Mouse (Mus musculus): ENCODE data around the gene Exosc1.
"Not testable (repeated sequence)": the region's sequence is repeated elsewhere in the genome, so short reads cannot be mapped to it uniquely, and the experiment has no call there.

The Exosc1 gene

DNA sequence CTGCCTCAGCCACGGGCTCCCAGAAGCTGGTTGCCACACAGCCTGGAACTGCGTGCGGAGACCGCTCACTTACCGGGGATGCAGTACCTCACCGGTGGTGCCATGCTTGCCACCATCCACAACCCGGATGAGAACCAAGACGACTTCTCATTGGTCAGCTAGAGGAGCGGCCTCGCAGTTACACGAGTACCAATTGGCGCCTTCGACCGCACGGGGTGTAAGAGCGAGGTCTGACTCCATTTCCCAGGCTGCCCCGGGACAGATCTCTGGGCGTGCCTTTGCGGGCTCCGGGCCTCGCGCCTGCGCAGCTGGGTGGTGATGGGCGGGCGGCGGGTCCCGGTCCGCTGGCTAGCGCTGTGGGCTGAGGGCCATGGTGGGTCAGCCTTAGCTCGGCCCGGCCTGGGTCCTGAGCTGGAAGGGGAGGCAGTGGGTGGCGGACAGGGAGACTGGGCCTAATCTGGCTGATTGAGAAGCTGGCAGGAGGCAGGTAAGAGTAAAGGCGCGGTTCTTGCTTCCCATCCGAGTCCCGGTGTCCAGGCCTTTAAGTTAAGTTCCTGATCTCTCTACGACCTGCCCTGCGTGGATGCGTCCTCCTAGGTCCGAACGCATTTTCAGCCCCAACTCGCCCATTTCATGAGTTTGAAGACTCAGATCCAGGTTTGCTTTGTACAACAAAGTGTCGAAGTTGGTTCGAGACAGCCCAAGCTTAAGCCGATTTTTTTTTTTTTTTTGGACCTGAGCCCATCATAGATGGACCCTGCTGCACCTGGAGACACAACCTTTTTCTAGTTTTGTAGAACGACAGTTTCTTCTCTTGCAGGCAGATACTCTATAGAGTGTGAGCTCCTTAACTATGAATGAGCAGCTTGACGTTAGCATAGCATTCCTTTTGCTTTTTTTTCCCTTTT lies at the start of gene Exosc1, which contains the start of gene Zdhhc16:
TSS of gene Exosc1 (minus strand) at position 245 of the 908 bp plus-strand sequence.
TSS of gene Zdhhc16 (plus strand) at position 302 of the 908 bp plus-strand sequence.
- peak; percentile 99 for DNase-seq

GRCm38 (mm10) chr19:41982791-41983150 lies 49.5 kb upstream of the Exosc1 start:
- peak; percentile 45 for DNase-seq

GRCm38 (mm10) chr19:41981931-41982790 lies 48.9 kb upstream of the Exosc1 start:
- peak; percentile 40 for DNase-seq

DNA sequence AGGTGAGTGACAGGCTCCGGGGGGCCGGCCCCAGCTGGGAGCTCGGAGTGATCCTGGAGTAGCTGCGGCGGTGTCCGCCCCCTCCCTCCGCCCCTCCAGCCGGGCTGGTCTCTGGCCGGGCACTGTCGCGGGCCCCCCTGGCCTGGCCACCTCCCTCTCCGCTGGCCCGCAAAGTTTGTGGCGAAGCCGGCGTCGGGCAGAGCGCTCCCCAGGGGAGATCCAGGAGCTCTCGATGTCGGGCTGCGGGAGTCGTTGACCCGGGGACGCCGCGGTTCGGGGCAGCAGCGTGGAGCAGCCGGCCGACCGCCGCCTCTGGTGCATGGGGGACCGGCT lies 48.3 kb upstream of the Exosc1 start, which contains the start of gene Ubtd1:
TSS of gene Ubtd1 (plus strand) at position 169 of the 333 bp plus-strand sequence.
- DNase-seq: no peak

GRCm38 (mm10) chr19:41980819-41981594 lies 47.8 kb upstream of the Exosc1 start, which contains the start of gene Mms19:
Gene Mms19 (minus strand): TSS chr19:41981157.
- DNase-seq: peak; percentile 100

- peak; percentile 56 for DNase-seq
Observed at GRCm38 (mm10) chr19:41980422-41980818, 47.2 kb upstream of the Exosc1 start.

DNA sequence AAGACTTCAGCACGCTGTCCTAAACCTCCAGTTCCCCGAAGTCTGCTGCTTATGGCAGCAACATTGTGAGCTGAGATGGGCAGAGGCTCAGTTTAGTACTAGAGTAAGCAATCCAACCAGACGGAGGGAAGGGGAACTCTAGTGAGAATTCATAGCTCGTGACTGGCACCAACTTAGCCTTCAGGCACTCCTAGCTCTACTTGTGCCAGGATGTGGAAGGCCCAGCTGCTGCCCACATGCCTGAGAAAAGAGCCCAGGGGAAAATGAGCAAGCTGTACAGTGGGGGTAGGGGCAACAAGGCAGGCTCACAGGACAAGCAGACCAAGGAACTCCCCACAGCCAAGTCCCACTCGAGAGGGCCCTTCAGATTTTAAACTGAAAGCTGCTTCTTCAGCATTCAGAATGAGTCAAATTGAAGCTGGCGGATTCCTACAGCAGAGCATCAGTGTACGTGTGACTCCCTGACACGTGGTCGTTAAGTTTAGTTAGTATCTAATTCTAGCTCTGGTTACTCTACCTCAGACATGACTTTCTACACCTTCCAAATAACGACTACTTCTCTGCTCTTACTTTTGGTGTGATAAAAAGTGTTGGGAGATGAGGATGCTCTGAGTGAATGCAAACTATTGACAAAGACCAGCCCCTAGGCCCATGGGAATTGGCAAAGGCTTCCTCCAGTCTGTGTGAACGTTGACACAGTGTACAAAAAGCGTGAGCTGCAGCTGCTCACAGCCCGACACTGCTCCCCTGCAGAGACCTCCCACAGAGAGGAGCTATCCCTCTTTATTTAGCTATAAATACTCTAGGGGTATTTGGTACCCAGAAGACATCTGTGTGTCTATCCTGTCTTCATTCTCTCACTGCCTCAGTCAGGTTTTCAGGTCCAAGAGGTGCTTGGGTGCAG lies 40.9 kb upstream of the Exosc1 start:
- no peak for DNase-seq

DNA sequence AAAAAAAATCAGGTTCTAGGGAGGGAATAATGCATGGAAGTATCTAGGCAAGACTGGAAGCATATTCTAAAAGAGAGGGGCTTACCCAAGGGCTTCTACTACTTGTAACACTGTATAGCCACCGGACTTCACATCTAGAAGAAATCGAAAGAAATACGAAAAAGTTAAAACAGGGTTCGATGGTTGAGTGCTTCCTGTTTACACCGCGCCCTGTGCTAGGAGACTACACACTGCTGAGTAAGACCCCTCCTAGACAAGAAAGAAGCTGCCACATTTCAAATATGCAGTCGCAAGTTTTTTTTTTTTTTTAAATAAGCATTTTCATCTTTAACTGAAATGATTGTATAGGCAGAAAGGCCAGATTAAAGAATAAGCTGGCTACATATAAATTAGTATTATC lies 36.4 kb upstream of the Exosc1 start:
- no peak for DNase-seq

DNA sequence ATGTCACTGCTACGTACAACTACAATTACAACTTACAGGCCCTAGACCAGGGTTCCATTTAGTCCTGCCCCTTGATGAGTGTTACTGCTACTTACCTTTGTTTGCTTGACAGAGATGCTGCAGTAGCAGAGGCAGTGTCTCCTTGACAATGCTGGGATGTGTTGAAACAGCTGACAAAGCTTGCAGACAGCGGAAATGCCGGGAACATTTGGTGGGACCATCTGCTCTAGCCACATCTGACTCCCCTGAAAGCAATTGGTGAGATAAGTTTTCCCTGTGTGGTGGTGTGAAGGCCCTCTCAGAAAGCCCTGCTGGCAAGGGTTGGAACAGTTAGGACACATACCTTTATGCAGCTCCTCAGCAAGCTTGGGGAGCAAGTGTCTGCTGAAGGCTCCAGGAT lies 20.4 kb upstream of the Exosc1 start:
- DNase-seq: no peak

DNA sequence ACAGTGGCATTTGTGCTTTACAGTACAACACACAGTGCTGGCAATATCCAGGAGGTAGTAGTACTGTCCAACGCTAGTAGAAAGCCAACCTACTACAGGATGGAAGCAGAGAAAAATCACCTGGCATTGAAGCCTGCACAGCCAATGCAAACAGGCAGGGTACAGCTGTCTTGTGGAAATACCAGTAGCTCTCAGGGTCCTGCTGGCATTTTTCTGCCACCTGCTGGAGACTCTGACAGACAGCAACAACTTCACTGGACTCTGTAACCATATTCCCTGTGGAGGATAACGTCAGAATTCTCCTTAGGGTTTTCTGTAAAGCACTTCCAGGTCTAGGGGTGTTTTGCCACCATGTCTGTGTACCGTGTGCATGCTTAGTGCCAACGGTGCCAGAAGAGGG lies 19.1 kb upstream of the Exosc1 start:
- DNase-seq: no peak

DNA sequence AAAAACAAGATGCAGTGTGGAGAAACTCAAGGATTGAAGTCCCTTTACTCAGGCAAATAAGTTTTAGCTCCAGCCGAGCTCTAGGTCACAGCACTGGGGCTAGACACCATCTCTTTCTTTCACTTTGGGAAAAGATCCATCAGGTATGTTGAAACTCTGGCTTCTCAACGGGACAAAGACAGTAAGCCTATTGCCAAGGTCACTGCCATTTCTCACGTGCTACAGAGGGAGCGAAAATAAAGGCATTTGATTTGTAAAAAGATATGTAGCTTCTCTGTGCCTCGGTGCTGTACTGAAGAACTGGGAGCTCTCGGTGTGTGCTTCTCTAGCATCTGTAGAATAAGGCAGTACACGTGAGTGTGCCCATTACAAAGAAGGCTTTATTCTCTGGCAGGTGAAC lies 10.6 kb upstream of the Exosc1 start:
- DNase-seq: no peak

DNA sequence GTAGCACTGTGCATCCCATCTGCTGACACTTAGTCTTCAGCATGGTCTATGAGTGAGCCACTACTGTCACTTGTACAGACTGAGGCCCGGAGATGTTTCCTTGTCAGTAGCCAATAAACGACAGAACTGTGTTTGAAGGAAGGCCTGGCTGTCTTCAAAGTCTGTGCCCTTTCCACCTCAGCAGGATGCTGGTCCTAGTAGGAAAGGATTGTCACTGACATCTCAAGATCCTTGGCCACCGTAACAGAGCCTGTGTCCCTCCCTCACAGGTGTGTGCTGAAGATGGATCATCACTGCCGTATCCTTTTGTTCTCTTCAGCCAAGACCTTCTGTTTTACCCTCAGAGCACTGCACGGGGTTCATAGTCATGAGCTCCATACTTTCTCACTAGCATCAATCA lies 5.3 kb upstream of the Exosc1 start:
- DNase-seq: no peak

DNA sequence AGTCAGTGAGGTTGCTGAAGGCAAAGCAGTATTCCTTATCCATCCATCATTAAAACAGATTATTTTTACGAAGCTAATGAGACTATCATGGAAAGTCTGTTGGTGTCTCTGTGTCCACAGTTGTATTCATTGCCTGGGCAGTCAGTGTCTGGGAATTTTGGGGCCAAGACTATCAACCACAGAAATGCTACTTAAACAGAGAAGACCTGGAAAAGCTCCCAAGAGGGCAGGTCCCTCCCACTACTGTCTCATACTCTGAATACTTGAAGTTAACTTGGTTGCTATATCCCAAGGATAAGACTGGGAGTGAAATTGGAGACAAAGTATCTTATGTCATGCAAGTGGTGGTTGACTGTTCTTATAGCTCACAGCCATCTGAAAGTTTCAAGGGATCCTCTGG lies 2.7 kb upstream of the Exosc1 start:
- DNase-seq: no peak

- no peak for DNase-seq
Observed at GRCm38 (mm10) chr19:41934124-41934523, 901 bp upstream of the Exosc1 start.

GRCm38 (mm10) chr19:41932686-41933085 lies 537 bp downstream of the Exosc1 start:
- DNase-seq: no peak

DNA sequence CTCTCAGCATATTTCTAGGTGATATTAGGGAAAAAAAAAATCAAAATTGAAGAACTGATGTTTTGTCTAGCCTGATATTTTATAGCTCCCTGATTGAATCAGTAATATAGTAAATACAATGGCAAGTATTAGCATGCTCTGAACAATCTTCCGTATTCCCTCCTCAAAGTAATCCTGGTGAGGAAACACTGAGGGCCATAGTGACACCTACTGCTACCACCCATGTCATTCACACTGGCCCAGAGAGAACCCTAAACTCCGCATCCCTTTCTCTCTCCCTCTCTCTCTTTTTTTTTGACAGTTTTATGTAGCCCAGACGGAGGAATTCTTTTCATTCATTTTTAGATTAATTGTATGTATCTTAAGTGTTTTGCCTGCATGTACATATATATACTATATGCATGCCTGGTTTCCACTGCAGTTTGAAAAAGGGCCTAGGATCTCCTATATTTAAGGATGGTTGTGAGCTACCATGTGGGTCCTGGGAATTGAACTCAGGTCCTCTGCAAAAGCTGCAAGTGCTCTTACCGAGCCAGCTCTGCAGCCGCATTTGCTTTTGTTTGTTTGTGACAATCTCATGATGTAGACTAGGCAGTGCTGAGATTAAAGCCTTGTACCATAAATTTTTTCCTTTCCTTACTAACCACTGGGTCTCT lies 12.7 kb downstream of the Exosc1 start:
- no peak for DNase-seq

DNA sequence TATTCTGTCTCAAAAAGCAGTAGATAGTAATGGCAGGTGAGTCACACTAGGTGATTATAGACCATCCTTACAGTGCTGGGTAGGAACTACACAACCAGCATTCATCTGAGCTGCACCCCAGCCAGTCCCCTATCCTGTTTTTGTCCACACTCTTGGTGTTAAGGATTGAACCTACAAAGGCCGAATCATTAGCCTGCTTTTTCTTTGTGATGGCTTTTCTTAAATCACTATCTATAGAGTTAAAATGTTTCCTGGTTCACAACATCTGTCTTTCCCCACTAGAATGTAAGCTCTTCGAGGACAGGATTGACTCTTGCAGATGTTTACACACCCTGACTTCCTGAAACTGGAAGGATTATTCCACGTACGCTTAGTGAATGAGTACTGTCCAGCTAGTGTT lies 13.8 kb downstream of the Exosc1 start:
- DNase-seq: no peak

DNA sequence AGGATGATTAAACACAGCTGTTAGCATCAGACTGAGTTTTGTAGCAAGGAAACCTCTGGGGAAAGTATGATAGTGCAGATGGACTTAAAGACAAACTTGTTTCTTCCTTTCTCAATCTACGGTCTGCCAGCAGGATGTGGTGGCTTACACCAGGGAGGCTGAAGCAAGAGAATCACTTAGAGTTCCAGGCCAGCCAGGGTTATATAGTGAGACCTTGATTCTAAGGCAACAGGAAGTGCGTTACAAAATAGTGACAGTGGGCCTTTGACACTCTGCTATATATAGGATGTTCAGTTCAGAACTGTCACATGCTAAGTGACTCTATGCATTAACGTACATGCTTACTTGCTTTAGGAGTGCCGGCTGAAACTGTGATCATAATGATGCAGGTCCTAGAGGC lies 16.4 kb downstream of the Exosc1 start:
- DNase-seq: no peak

DNA sequence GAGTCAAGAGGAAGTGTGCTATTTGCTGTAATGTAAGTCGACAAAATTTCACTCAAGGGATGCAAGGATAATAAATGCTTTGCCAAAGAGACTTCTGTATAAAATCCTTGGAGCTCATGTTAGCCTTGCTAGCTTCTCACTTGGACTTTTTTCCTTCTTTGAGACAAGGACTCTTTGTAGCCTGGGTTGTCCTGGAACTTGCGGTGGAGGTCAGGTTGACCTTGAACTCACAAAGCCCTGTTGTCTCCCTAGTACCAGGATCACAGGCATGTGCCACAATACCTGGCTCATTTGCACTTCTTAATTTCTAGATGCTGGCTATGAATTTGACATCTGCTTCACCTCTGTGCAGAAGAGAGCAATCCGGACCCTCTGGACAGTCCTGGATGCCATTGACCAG lies 17.9 kb downstream of the Exosc1 start:
- no peak for DNase-seq

DNA sequence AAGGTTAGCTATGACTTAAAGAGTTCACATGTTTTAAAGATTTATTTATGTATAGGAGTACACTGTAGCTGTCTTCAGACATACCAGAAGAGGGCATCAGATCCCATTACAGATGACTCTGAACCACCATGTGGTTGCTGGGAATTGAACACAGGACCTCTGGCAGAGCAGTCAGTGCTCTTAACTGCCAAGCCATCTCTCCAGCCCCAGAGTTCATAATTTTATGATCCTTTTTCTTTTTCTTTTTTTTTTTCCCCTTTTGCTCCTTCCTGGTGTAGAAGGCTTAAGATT lies 18.7 kb downstream of the Exosc1 start:
- not testable (repeated sequence) for DNase-seq

- DNase-seq: peak; percentile 27
Observed at GRCm38 (mm10) chr19:41913774-41914591, 19.2 kb downstream of the Exosc1 start.
